In the genomic region with DNA sequence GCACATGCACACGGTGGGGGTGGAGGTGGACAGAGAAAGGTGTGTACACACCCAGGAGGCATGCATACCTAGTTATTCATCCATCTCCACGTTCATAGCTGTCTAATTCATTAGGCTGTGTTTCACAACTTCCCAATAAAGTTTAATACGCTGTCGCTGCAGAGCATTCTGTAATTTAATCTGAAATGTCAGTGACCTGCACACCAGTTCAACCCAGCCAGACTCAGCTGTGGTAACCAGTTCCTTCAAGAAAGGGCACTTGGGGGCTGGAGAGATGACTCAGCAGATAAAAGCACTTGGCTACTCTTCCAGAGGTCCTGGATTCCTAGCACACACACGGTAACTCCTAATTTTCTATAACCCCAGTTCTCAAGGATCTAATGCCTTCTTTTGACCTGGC, we compare ENCODE assay signal across 18 mouse cellular contexts.
A peak's percentile ranks its signal among the peaks of the same experiment; 100 is the strongest.
DNase-seq lines count a peak whose midpoint lies in the region; ATAC-seq and TF ChIP-seq lines count a peak whose summit lies in the region.
"Had no signal": no experiment of that assay in that cellular context is flagged by ENCODE, and none has a peak within 500 bp of the region (broad histone marks: within the 10 kb centered on the region; RNA-seq: fewer than 3 reads in every experiment).

No protein-coding gene starts in this region.

- intact Hi-C loops in heart, postnatal 25 days (cut with DNase I) = loop anchor here (5.0 kb wide), 2 partner anchors 35 to 65 kb away; no protein-coding TSS in a partner anchor

- no peak for ATAC-seq in heart, postnatal 0 days (ENCODE audit: insufficient read depth, low read depth)
- ATAC-seq in kidney, embryonic 16.5 days (ENCODE audit: low FRiP score, low TSS enrichment) = no peak
- ATAC-seq: forebrain, embryonic 14.5 days; hindbrain, postnatal 0 days had no signal

- no peak for TF ChIP-seq EP300 in heart, postnatal 0 days (IDR thresholded peaks at IDR 0.05; ENCODE audit: low read depth)

- no peak overlapping the region for H3K4me3 ChIP-seq in heart, postnatal 0 days (ENCODE audit: low read depth, low read length)
- no peak overlapping the region for H3K4me3 ChIP-seq in kidney, embryonic 16.5 days (ENCODE audit: low read length)
- H3K4me3 ChIP-seq: embryonic facial prominence, embryonic 10.5 days; hindbrain, embryonic 13.5 days had no signal

- peaks cover 19% of the 10 kb centered on the region for H3K4me1 ChIP-seq in heart, postnatal 0 days (ENCODE audit: control insufficient read depth, insufficient read depth)
- H3K4me1 ChIP-seq in kidney, embryonic 16.5 days (ENCODE audit: insufficient read depth, low read length) = 0 out of 2 replicates have a peak, but pooled peaks cover 5% of the 10 kb centered on the region
- H3K4me1 ChIP-seq: embryonic facial prominence, embryonic 10.5 days; hindbrain, embryonic 13.5 days had no signal

- no peak overlapping the region for H3K4me2 ChIP-seq in heart, postnatal 0 days (ENCODE audit: low read depth, low read length)
- no peak overlapping the region for H3K4me2 ChIP-seq in kidney, embryonic 16.5 days (replicated peaks; ENCODE audit: low read depth, low read length)
- H3K4me2 ChIP-seq: hindbrain, embryonic 13.5 days had no signal

- H3K36me3 ChIP-seq in heart, postnatal 0 days (replicated peaks; ENCODE audit: control insufficient read depth, insufficient read depth, low read length) = no peaks in the 10 kb centered on the region
- peaks cover 9% of the 10 kb centered on the region for H3K36me3 ChIP-seq in kidney, embryonic 16.5 days (ENCODE audit: insufficient read depth, low read length)
- H3K36me3 ChIP-seq: hindbrain, embryonic 13.5 days had no signal

- TF ChIP-seq CTCF in heart, postnatal 0 days (IDR thresholded peaks at IDR 0.05; ENCODE audit: low read depth) = no peak

- no peaks in the 10 kb centered on the region for H3K9me3 ChIP-seq in heart, postnatal 0 days (replicated peaks; ENCODE audit: control insufficient read depth, low read length)
- H3K9me3 ChIP-seq in kidney, embryonic 16.5 days (ENCODE audit: low read length) = no peaks in the 10 kb centered on the region
- H3K9me3 ChIP-seq: embryonic facial prominence, embryonic 10.5 days; hindbrain, embryonic 13.5 days had no signal

- 80% methylated on average over 5 of the region's 5 CpGs for WGBS in heart, postnatal 0 days
- WGBS in kidney, embryonic 16.5 days = 42% methylated on average over 5 of the region's 5 CpGs

- H3K27ac ChIP-seq in heart, postnatal 0 days (ENCODE audit: low read depth) = peak overlapping the region; percentile 79; the same call in 1 of the 2 replicates
- 0 out of 2 replicates have a peak overlapping the region, but pooled peaks have one; percentile 37 for H3K27ac ChIP-seq in kidney, embryonic 16.5 days (ENCODE audit: low read length)
- H3K27ac ChIP-seq: embryonic facial prominence, embryonic 10.5 days; hindbrain, embryonic 13.5 days; hindbrain, postnatal 0 days had no signal

- no peak overlapping the region for H3K9ac ChIP-seq in heart, postnatal 0 days (replicated peaks; ENCODE audit: low read depth, low read length)
- H3K9ac ChIP-seq in kidney, embryonic 16.5 days (replicated peaks; ENCODE audit: low read length) = no peak overlapping the region
- H3K9ac ChIP-seq: hindbrain, embryonic 13.5 days had no signal

- DNase-seq in heart, adult 11 months = peak; percentile 52
- no peak for DNase-seq in heart, postnatal 25 days (ENCODE audit: low spot score)
- no peak for DNase-seq in heart, postnatal 0 days (ENCODE audit: low spot score)
- DNase-seq in heart, adult 8-10 months (ENCODE audit: low spot score) = no peak
- no peak for DNase-seq in kidney, postnatal 14 days
- DNase-seq in 416B (ENCODE audit: low read depth) = peak; percentile 1
- DNase-seq in frontal cortex, adult 2 months (ENCODE audit: extremely low spot score in 1 of 2, low spot score in 1 of 2) = no peak
- DNase-seq: adrenal gland, adult 8-10 months; adrenal gland, postnatal 36 days; cerebellum, adult 2 months; cerebellum, postnatal 10 days; gastrocnemius, postnatal 36 days; heart, adult 18-20 months had no signal

- H3K27me3 ChIP-seq in heart, postnatal 0 days (ENCODE audit: control insufficient read depth, insufficient read depth, low read length) = no peaks in the 10 kb centered on the region
- no peaks in the 10 kb centered on the region for H3K27me3 ChIP-seq in kidney, embryonic 16.5 days (ENCODE audit: insufficient read depth, low read length)
- H3K27me3 ChIP-seq: hindbrain, embryonic 13.5 days had no signal

Comparison
In these comparisons a context has a peak if more than half of its experiments do, and no peak if none do; other contexts are left out.
1. DNase-seq: peak in heart, adult 11 months (single experiment) and 416B (single experiment); none in heart, postnatal 25 days (single experiment), heart, postnatal 0 days (single experiment), heart, adult 8-10 months (single experiment), kidney, postnatal 14 days (single experiment) and frontal cortex, adult 2 months (0 of 2).